16 mouse cellular contexts compared by ENCODE assay signal in the genomic region with DNA sequence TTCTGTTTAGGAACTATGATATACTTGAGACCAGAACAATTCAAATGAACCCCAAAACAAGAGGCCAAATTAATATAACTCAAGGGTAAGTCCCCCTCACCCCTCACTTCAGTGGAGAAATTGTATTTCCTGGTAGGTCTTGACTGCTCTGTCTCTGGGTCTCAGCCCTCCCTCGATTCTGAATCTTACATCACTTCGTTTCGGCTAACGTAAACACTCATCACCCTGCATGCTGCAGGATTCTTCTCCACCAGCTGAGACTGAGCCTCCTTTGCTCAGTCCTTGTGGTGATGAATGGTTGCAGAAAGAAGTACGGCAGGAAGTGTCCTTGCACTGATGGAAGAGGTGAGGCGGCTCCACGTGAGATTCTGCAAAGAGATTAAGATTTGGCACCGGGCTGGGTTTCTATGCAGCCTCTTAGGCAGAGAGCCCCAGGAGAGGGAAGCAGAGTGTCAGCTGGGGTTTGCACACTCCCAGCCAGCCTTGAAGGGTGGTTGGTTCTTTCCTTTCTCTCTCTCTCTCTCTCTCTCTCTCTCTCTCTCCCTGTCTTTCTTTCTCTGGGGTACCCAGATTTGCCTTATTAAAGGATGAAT.
DNase-seq lines count a peak whose midpoint lies in the region; ATAC-seq and TF ChIP-seq lines count a peak whose summit lies in the region.
"Had no signal": no experiment of that assay in that cellular context is flagged by ENCODE, and none has a peak within 500 bp of the region (broad histone marks: within the 10 kb centered on the region; RNA-seq: fewer than 3 reads in every experiment).

No protein-coding gene starts in this region.

- peak; percentile 86 for DNase-seq in heart, adult 11 months
- no peak for DNase-seq in heart, postnatal 10 days
- peak; percentile 49 for DNase-seq in lung, embryonic 14.5 days
- no peak for DNase-seq in lung, postnatal 36 days
- DNase-seq in intestine, embryonic 14.5 days (ENCODE audit: low spot score), result peak; percentile 65
- DNase-seq in mesoderm, embryonic 11.5 days (ENCODE audit: low read depth, low spot score), result peak; percentile 8
- no peak for DNase-seq in cerebellum, adult 2 months
- no peak for DNase-seq in thymus, postnatal 14 days
- DNase-seq: cerebellum, adult 9-10 months; heart, adult 18-20 months; kidney, adult 9 months; thymus, adult 2 months had no signal

- peaks cover 9% of the 10 kb centered on the region for H3K4me1 ChIP-seq in lung, embryonic 14.5 days (ENCODE audit: insufficient read depth)
- peaks cover 22% of the 10 kb centered on the region for H3K4me1 ChIP-seq in intestine, embryonic 14.5 days (replicated peaks; ENCODE audit: control insufficient read depth, insufficient read depth, low read length)
- no peaks in the 10 kb centered on the region for H3K4me1 ChIP-seq in cerebellum, adult 2 months (ENCODE audit: control insufficient read depth, insufficient read depth, low read length)
- H3K4me1 ChIP-seq: forebrain, embryonic 15.5 days; midbrain, embryonic 12.5 days had no signal

- H3K4me2 ChIP-seq in lung, embryonic 14.5 days, result peak overlapping the region; percentile 37
- H3K4me2 ChIP-seq in intestine, embryonic 14.5 days (ENCODE audit: low read length), result peak overlapping the region; percentile 41
- H3K4me2 ChIP-seq: forebrain, embryonic 15.5 days; midbrain, embryonic 12.5 days had no signal

- no peak overlapping the region for H3K9ac ChIP-seq in lung, embryonic 14.5 days
- H3K9ac ChIP-seq in intestine, embryonic 14.5 days (ENCODE audit: low read length), result no peak overlapping the region
- H3K9ac ChIP-seq: forebrain, embryonic 15.5 days; midbrain, embryonic 12.5 days had no signal

- H3K9me3 ChIP-seq in lung, embryonic 14.5 days (ENCODE audit: low read depth, low read length), result no peaks in the 10 kb centered on the region
- H3K9me3 ChIP-seq in intestine, embryonic 14.5 days (ENCODE audit: control insufficient read depth, low read length), result no peaks in the 10 kb centered on the region
- H3K9me3 ChIP-seq: forebrain, embryonic 15.5 days; hindbrain, embryonic 10.5 days; midbrain, embryonic 12.5 days had no signal

- intact Hi-C loops in heart, postnatal 10 days (cut with DNase I), result no loop called here

- no peaks in the 10 kb centered on the region for H3K36me3 ChIP-seq in lung, embryonic 14.5 days (ENCODE audit: insufficient read depth)
- H3K36me3 ChIP-seq in intestine, embryonic 14.5 days (ENCODE audit: control insufficient read depth, insufficient read depth, low read length), result no peaks in the 10 kb centered on the region
- H3K36me3 ChIP-seq: forebrain, embryonic 15.5 days; hindbrain, embryonic 10.5 days; midbrain, embryonic 12.5 days had no signal

- no peaks in the 10 kb centered on the region for H3K27me3 ChIP-seq in lung, embryonic 14.5 days (ENCODE audit: insufficient read depth, low read length)
- no peaks in the 10 kb centered on the region for H3K27me3 ChIP-seq in intestine, embryonic 14.5 days (replicated peaks; ENCODE audit: control insufficient read depth, insufficient read depth, low read length)
- no peaks in the 10 kb centered on the region for H3K27me3 ChIP-seq in cerebellum, adult 2 months (ENCODE audit: control insufficient read depth, insufficient read depth, low read length)
- H3K27me3 ChIP-seq: forebrain, embryonic 15.5 days; midbrain, embryonic 12.5 days had no signal

- ATAC-seq in lung, embryonic 14.5 days (ENCODE audit: insufficient read depth), result peak; percentile 69; the same call in 1 of the 2 replicates
- ATAC-seq in intestine, embryonic 14.5 days (replicated peaks; ENCODE audit: low FRiP score, low TSS enrichment, low read depth), result 0 out of 2 replicates have a peak, but pooled peaks have one; percentile 47
- ATAC-seq: forebrain, embryonic 15.5 days had no signal

- TF ChIP-seq POLR2A in cerebellum, adult 2 months (IDR thresholded peaks at IDR 0.05; ENCODE audit: borderline replicate concordance, insufficient read depth, low read length), result no peak

- no peak overlapping the region for H3K27ac ChIP-seq in lung, embryonic 14.5 days (ENCODE audit: low read depth)
- H3K27ac ChIP-seq in intestine, embryonic 14.5 days (ENCODE audit: low read depth), result peak overlapping the region; percentile 22; the same call in 1 of the 2 replicates
- H3K27ac ChIP-seq in cerebellum, adult 2 months (ENCODE audit: insufficient read depth, low read length), result no peak overlapping the region
- H3K27ac ChIP-seq: forebrain, embryonic 15.5 days; hindbrain, embryonic 10.5 days; midbrain, embryonic 12.5 days had no signal

- no peak for TF ChIP-seq CTCF in lung, embryonic 14.5 days (IDR thresholded peaks at IDR 0.05; ENCODE audit: low read depth)
- TF ChIP-seq CTCF in cerebellum, adult 2 months (IDR thresholded peaks at IDR 0.05; ENCODE audit: borderline replicate concordance, insufficient read depth, low read depth, low read length), result no peak

- 5% methylated on average over 8 of the region's 8 CpGs for WGBS in lung, embryonic 14.5 days
- 19% methylated on average over 8 of the region's 8 CpGs for WGBS in intestine, embryonic 14.5 days
- WGBS in cerebellum, adult 2 months, result 41% methylated on average over 8 of the region's 8 CpGs

- H3K4me3 ChIP-seq in lung, embryonic 14.5 days (ENCODE audit: low read depth, low read length), result no peak overlapping the region
- H3K4me3 ChIP-seq in intestine, embryonic 14.5 days (ENCODE audit: low read depth, low read length), result no peak overlapping the region
- no peak overlapping the region for H3K4me3 ChIP-seq in cerebellum, adult 2 months (replicated peaks; ENCODE audit: insufficient read depth, low read depth, low read length)
- H3K4me3 ChIP-seq: erythroblast, embryonic 14.5 days; forebrain, embryonic 15.5 days; hindbrain, embryonic 10.5 days; midbrain, embryonic 12.5 days had no signal

Comparison
In these comparisons a context has a peak if more than half of its experiments do, and no peak if none do; other contexts are left out.
1. DNase-seq: peak in heart, adult 11 months (single experiment), lung, embryonic 14.5 days (single experiment), intestine, embryonic 14.5 days (single experiment) and mesoderm, embryonic 11.5 days (single experiment); none in heart, postnatal 10 days (0 of 2), lung, postnatal 36 days (single experiment), cerebellum, adult 2 months (0 of 2) and thymus, postnatal 14 days (single experiment).